Mouse (Mus musculus) ES-Bruce4 (cell line): ENCODE results near the gene Trim28. TPM values are rescaled to one million over a fixed set of nuclear protein-coding genes. Genes with fewer than 3 reads are reported as not detected.
A peak's percentile ranks its signal among the peaks of the same experiment; 100 is the strongest.

Experiments used
- H3K27ac ChIP-seq: 2 replicates; pipeline ENCODE4 v1.5.1; 2012; ENCODE audit warnings: low read length, inconsistent platforms; ENCODE audit not compliant: insufficient read depth
- H3K27me3 ChIP-seq: 2 replicates; pipeline ENCODE4 v1.6.1; 2012; ENCODE audit warnings: mild to moderate bottlenecking, low read length, inconsistent platforms; ENCODE audit not compliant: control insufficient read depth, poor library complexity, insufficient read depth, severe bottlenecking
- H3K36me3 ChIP-seq: 2 replicates; pipeline ENCODE4 v1.6.1; 2012; ENCODE audit warnings: inconsistent platforms, mild to moderate bottlenecking, low read length, moderate library complexity; ENCODE audit not compliant: control insufficient read depth, poor library complexity, insufficient read depth, severe bottlenecking
- H3K4me1 ChIP-seq: one replicate; pipeline ENCODE4 v1.8.1; 2011; ENCODE audit warnings: low read length; ENCODE audit not compliant: control insufficient read depth, insufficient read depth
- H3K4me3 ChIP-seq: 2 replicates; pipeline ENCODE4 v1.5.1; 2011; ENCODE audit warnings: low read depth, mild to moderate bottlenecking, low read length
- H3K9ac ChIP-seq: 2 replicates; pipeline ENCODE4 v1.6.1; 2012; ENCODE audit warnings: low read depth, mild to moderate bottlenecking, inconsistent platforms; ENCODE audit not compliant: poor library complexity, severe bottlenecking
- H3K9me3 ChIP-seq: replicated peaks from 2 replicates; pipeline ENCODE4 v1.6.1; 2012; ENCODE audit warnings: mild to moderate bottlenecking, low read length, inconsistent platforms; ENCODE audit not compliant: control insufficient read depth, poor library complexity, insufficient read depth, severe bottlenecking
- CTCF ChIP-seq: IDR thresholded peaks from one replicate; pipeline ENCODE4 v1.8.1; 2011; ENCODE audit warnings: low read depth, low read length
- EP300 ChIP-seq: IDR thresholded peaks from 2 replicates; pipeline ENCODE4 v1.6.1; 2011; ENCODE audit warnings: low read depth, low read length; ENCODE audit not compliant: insufficient read depth
- POLR2A ChIP-seq: IDR thresholded peaks from one replicate; pipeline ENCODE4 v1.8.1; 2011; ENCODE audit warnings: low read length; ENCODE audit not compliant: insufficient read depth
- polyA plus RNA-seq: library from polyadenylated mRNA; stranded (reverse); fragments of >200 nt; gene quantifications from 2 replicates; pipeline ENCODE4 v1.2.4, GENCODE M21; 2011; ENCODE audit warnings: low read depth; ENCODE audit not compliant: missing spikeins, insufficient read depth, insufficient read length

Trim28 gene
- polyA plus RNA-seq, 1 experiment, result 1,151 TPM

DNA sequence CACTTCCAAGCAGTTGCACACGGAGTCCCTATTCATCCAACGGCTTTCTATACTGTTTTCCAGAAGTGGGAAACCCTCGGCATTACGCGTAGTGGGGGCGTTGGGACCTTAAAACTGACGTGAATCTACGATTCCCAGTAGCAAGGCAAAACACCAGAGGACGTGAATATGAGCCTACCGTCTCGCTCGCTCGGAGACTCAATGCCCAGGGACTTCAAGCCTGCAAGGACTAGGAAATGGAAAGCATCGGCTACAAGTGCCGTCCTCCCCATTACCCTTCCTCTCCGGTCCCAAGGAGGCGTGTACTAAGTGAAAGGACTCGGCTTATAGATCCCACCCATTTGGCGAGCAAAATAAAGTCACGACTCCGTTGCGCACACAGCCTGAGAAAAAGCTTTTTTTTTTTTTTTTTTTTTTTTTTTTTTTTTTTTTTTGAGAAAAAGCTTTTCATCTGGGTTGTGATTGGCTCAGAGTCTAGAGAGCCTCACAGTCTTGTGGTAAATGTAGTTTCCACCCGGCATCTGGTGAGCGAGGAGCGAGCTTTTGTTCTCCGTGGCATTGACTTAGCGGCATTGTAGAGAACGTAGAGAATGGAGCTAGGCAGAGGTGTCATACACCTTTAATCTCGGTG lies 37.3 kb upstream of the Trim28 start:
- TF ChIP-seq EP300, result no peak
- TF ChIP-seq POLR2A, result no peak
- TF ChIP-seq CTCF, result no peak
- no peaks in the 10 kb centered on the region for H3K4me1 ChIP-seq
- no peaks in the 10 kb centered on the region for H3K27me3 ChIP-seq
- H3K36me3 ChIP-seq, result no peaks in the 10 kb centered on the region
- H3K9me3 ChIP-seq, result no peaks in the 10 kb centered on the region
- peak overlapping the region; percentile 65 for H3K4me3 ChIP-seq
- peak overlapping the region; percentile 62 for H3K9ac ChIP-seq
- H3K27ac ChIP-seq, result no peak overlapping the region

DNA sequence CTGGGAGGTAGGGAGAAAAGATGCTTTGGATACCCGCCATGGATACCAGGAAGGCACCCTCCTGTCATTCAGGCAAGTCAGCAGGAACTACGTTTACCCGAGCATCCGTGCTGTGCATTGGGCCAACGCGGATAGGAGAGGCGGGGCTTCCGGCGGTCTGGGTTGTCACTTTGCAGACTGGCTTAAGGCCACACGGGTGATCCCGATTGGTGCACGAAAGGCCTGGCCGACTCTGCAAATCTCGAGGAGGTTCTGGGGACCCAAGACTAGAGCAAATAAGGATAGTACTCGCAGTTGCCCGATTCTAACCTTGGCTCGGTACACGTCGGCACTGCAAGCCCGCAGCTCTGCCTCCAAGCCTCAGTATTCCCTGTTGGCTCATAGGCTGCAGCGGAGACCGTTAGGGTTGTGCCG lies 33.2 kb upstream of the Trim28 start, which contains the start of gene Zfp324:
TSS of gene Zfp324 (plus strand) at position 161 of the 414 bp plus-strand sequence.
- Histone ChIP-seq H3K36me3 (no peaks in the 10 kb centered on the region), H3K27me3 (no peaks in the 10 kb centered on the region), H3K4me1 (no peaks in the 10 kb centered on the region), H3K9me3 (no peaks in the 10 kb centered on the region), H3K27ac (peak within 1 kb of the TSS; percentile 20), H3K9ac (peak within 1 kb of the TSS; percentile 67), H3K4me3 (peak within 1 kb of the TSS; percentile 75)
- TF ChIP-seq POLR2A, result no peak
- TF ChIP-seq CTCF, result no peak
- TF ChIP-seq EP300, result 0 out of 2 replicates have a peak, but pooled peaks have one; percentile 9

DNA sequence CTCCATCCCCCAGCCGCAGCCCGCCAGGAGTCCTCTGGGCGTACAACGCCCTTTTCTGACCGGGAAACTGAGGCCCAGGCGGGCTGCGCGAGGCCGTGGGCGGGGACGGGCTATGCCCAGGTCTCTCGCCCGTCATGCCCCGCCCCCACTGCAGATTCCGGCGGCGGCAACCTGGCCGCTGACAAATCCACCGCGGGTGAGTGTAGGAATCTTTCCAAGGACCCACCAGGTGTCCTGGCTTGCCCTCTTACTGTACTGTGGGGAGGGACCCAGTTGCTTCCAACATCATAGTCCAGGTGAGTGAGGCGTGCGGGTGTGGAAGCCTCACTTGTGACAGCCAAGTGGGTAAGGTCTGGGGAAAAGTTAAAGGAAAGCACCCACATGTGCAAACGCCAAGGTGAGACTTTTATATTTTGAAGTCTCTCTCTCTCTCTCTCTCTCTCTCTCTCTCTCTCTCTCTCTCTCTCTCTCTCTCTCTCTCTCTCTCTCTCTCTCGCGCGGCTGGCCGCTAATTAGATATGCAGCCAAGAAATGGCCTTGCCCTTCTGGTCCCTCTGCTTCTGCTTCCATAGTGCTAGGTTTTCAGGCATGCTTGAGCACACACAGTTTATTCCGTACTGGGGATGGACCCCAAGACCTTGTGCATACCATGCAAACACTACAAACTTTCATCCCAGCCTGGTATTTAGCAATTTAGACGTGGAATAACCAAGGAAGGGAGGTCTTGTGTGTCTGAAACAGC lies 32.6 kb upstream of the Trim28 start:
- no peaks in the 10 kb centered on the region for H3K27me3 ChIP-seq
- no peaks in the 10 kb centered on the region for H3K4me1 ChIP-seq
- peak overlapping the region; percentile 16; the same call in 1 of the 2 replicates for H3K27ac ChIP-seq
- no peaks in the 10 kb centered on the region for H3K9me3 ChIP-seq
- H3K4me3 ChIP-seq, result peak overlapping the region; percentile 75
- peak overlapping the region; percentile 67 for H3K9ac ChIP-seq
- TF ChIP-seq CTCF (no peak), POLR2A (no peak), EP300 (no peak)
- no peaks in the 10 kb centered on the region for H3K36me3 ChIP-seq

DNA sequence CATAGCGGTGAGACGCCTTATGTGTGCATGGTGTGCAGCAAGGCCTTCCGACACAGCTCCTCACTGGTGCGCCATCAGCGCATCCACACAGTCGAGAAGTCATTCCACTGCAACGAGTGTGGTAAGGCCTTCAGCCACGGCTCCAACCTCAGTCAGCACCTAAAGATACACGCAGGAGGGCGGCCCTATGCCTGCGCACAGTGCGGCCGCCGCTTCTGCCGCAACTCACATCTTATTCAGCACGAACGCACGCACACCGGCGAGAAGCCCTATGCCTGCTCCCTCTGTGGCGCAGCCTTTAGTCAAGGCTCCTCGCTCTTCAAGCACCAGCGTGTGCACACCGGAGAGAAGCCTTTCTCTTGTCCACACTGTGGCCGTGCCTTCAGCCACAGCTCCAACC lies 28.0 kb upstream of the Trim28 start:
- Histone ChIP-seq H3K9me3 (no peaks in the 10 kb centered on the region), H3K27me3 (no peaks in the 10 kb centered on the region), H3K9ac (peak overlapping the region; percentile 4), H3K36me3 (no peaks in the 10 kb centered on the region), H3K27ac (no peak overlapping the region), H3K4me1 (no peaks in the 10 kb centered on the region), H3K4me3 (peak overlapping the region; percentile 43)
- no peak for TF ChIP-seq EP300
- TF ChIP-seq CTCF, result no peak
- peak; percentile 9 for TF ChIP-seq POLR2A

DNA sequence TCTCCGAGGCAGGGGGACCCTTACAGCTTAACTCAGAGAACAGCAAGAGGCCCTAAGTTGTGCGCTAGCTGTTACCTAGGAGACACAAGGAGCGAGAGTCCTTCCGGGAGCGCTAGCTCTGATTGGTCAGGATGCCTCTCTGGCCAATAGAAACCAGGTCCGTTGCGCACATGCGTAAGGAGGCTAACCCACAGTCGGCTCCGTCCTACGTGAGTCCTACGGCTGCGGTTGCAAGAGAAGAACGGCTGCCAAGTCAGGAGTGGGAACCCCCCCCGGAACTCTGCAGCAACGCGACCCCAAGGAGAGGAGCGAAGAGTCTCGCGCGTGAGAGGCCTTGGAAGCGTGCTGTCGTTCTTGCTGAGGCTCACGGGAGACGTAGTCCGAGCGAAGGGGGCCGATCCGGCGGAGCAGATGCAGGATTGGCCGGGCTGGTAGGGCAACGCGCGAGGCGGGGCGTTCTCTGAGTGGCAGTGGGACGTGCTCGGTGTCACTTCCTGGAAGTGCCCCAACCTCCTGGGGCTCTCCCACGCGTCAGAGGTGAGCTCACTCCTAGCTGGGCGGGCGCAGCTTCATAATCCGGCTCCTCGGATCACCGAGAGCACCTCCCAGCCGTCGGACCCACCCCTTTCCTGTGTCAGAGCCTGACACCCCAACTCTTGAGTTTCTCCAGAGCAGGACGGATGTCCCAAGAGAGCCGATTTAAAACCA lies 21.1 kb upstream of the Trim28 start, which contains the start of gene Zfp446:
TSS of gene Zfp446 (plus strand) at position 167 of the 708 bp plus-strand sequence.
- TF ChIP-seq CTCF, result no peak
- peak; percentile 57 for TF ChIP-seq POLR2A
- Histone ChIP-seq H3K27ac (peak within 1 kb of the TSS; percentile 32), H3K36me3 (no peaks in the 10 kb centered on the region), H3K27me3 (no peaks in the 10 kb centered on the region), H3K9ac (peak within 1 kb of the TSS; percentile 55), H3K9me3 (no peaks in the 10 kb centered on the region), H3K4me3 (peak within 1 kb of the TSS; percentile 78), H3K4me1 (no peaks in the 10 kb centered on the region)
